Mouse (Mus musculus) embryonic facial prominence, embryonic 11.5 days (tissue): Measurements from ENCODE around the gene Kcnh3. TPM values are rescaled to one million over a fixed set of nuclear protein-coding genes. Genes with fewer than 3 reads are reported as not detected.

ENCODE experiments used
- ATAC-seq: fragments of 200-750 bp; cut with Nextera tagmentation; replicated peaks from 2 replicates; pipeline ENCODE4 v1.8.0; 2017; ENCODE audit warnings: low read depth; ENCODE audit not compliant: insufficient number of reproducible peaks, low FRiP score, low TSS enrichment
- DNase-seq: peaks from one replicate; pipeline ENCODE4 v3.0.0-alpha.2; 2015; ENCODE audit warnings: low spot score
- H3K27ac ChIP-seq: fragments of 300-500 bp; sonication (generic); replicated peaks from 2 replicates; pipeline ENCODE4 v1.5.1; 2014; ENCODE audit warnings: mild to moderate bottlenecking, low read depth, low read length, control low read depth
- H3K27me3 ChIP-seq: fragments of 300-500 bp; sonication (generic); 2 replicates; pipeline ENCODE4 v1.6.1; 2014; ENCODE audit warnings: mild to moderate bottlenecking, low read length, moderate library complexity, mixed read lengths; ENCODE audit not compliant: control insufficient read depth, insufficient read depth
- H3K36me3 ChIP-seq: fragments of 300-500 bp; sonication (generic); replicated peaks from 2 replicates; pipeline ENCODE4 v1.6.1; 2014; ENCODE audit warnings: low read depth, mild to moderate bottlenecking, low read length, moderate library complexity, mixed read lengths; ENCODE audit not compliant: control insufficient read depth, insufficient read depth
- H3K4me1 ChIP-seq: fragments of 300-500 bp; sonication (generic); 2 replicates; pipeline ENCODE4 v1.6.1; 2014; ENCODE audit warnings: low read length, mixed read lengths; ENCODE audit not compliant: control insufficient read depth, insufficient read depth
- H3K4me2 ChIP-seq: fragments of 300-500 bp; sonication (generic); 2 replicates; pipeline ENCODE4 v1.6.1; 2014; ENCODE audit warnings: low read depth, mild to moderate bottlenecking, control low read depth, low read length, moderate library complexity
- H3K4me3 ChIP-seq: fragments of 300-500 bp; sonication (generic); 2 replicates; pipeline ENCODE4 v1.5.1; 2014; ENCODE audit warnings: low read depth, low read length, control low read depth
- H3K9ac ChIP-seq: fragments of 300-500 bp; sonication (generic); replicated peaks from 2 replicates; pipeline ENCODE4 v1.6.1; 2014; ENCODE audit warnings: mild to moderate bottlenecking, control low read depth, low read length
- H3K9me3 ChIP-seq: fragments of 300-500 bp; sonication (generic); replicated peaks from 2 replicates; pipeline ENCODE4 v1.6.1; 2016; ENCODE audit warnings: mild to moderate bottlenecking, low read length, inconsistent platforms, mixed read lengths; ENCODE audit not compliant: control insufficient read depth
- WGBS: fragments of 180-500 bp; shearing (Covaris S2); extraction: QIAGEN DNeasy Blood & Tissue Kit; methylation state at CpG from one replicate; pipeline ENCODE4 v1.1.7; 2014; 5-methylcytosine and 5-hydroxymethylcytosine counted together
- polyA plus RNA-seq: library from polyadenylated mRNA; unstranded; fragments of >200 nt; fragmentation: Nextera tagmentation; extraction: Ambion mirVana; gene quantifications from 2 replicates; pipeline ENCODE4 v1.2.1, GENCODE M21; 2014

Gene Kcnh3
- polyA plus RNA-seq, 1 experiment from 2014 or later, result 0.25 TPM

DNA sequence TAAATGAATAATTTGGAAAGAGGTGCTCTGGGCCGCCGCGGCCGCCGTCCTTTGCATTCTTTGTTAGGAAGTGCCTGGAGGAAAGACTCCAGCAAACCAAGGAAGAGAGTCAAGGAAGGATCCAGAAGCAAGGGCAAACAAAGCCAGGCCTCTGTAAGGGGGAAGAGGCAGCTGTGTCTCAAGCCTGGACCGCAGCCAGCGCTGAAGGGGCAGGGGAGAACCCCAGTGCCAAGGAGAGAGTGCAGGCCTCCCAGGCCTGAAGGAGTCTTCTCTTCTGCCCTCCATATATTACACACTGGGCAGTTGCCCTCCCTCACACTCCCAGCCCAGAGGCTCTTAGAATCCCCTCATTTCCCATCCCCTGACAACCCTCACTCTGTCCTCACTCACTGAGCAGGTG lies 53.6 kb downstream of the Kcnh3 start:
- Histone ChIP-seq H3K4me2 (no peak overlapping the region), H3K27ac (no peak overlapping the region), H3K27me3 (no peaks in the 10 kb centered on the region), H3K36me3 (no peaks in the 10 kb centered on the region), H3K9ac (no peak overlapping the region), H3K4me3 (no peak overlapping the region), H3K9me3 (no peaks in the 10 kb centered on the region), H3K4me1 (no peaks in the 10 kb centered on the region)
- ATAC-seq, result no peak
- no peak for DNase-seq
- WGBS, result 82% methylated on average over 7 of the region's 7 CpGs

DNA sequence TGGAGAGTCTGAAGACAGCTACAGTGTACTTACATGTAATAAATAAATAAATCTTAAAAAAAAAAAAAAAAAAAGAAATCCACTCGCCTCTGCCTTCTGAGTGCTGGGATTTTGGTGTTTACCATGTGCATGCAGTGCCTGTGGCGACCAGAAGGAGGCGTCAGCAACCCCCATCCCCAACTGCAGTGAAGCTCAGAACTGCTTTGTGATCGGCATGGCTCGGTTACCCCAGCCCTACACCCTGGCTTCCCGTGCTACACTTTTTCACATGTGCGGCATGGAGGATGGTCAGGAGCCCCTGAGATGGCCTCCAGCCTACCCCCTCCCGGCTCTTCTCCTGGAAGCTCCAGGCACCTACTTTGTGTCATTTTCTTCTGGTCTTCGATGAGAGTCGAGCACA lies 58.8 kb downstream of the Kcnh3 start:
- DNase-seq, result no peak
- no peaks in the 10 kb centered on the region for H3K4me1 ChIP-seq
- H3K27ac ChIP-seq, result no peak overlapping the region

DNA sequence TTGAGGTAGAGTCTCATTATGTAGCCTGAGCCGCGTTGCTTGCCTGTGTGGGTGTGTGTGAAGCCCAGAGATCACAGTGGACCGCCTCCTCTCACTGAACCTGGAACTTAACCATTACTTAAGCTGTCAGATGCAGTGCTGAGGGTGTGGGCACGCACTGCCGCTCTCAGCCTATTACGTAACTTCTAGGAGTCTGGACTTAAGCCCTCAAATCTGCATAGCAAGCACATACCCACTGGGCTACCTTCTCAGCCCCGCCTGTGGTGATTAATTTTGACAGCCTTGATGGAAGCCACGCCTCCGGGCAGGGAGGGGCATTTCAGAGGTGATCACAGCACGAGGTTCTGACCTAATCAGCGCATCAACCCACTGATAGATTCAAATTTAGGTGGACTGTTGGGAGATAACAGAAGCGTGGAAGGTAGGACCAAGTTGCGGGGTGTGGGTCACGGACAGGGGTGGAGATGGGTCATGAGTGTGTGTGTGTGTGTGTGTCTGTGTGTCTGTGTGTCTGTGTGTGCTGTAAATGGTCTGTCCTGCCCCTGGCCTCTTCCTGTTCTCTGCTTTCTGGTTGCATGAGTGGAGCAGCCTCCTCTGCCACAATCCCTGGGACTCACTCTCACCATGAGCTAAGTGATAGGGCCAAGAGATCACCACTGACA lies 60.0 kb downstream of the Kcnh3 start:
- H3K9ac ChIP-seq, result no peak overlapping the region
- no peak overlapping the region for H3K4me3 ChIP-seq
- DNase-seq (peak; percentile 25), ATAC-seq (no peak)
- H3K4me2 ChIP-seq, result no peak overlapping the region
- no peaks in the 10 kb centered on the region for H3K9me3 ChIP-seq
- H3K36me3 ChIP-seq, result no peaks in the 10 kb centered on the region
- H3K4me1 ChIP-seq, result no peaks in the 10 kb centered on the region
- H3K27ac ChIP-seq, result no peak overlapping the region
- 43% methylated on average over 14 of the region's 14 CpGs for WGBS
- H3K27me3 ChIP-seq, result no peaks in the 10 kb centered on the region

More for the DNA sequence above, 58.8 kb downstream of the Kcnh3 start:
- Histone ChIP-seq H3K36me3 (no peaks in the 10 kb centered on the region), H3K4me3 (no peak overlapping the region), H3K27me3 (no peaks in the 10 kb centered on the region), H3K9ac (no peak overlapping the region), H3K4me2 (no peak overlapping the region), H3K9me3 (no peaks in the 10 kb centered on the region)
- ATAC-seq, result no peak
- WGBS, result 66% methylated on average over 10 of the region's 10 CpGs

DNA sequence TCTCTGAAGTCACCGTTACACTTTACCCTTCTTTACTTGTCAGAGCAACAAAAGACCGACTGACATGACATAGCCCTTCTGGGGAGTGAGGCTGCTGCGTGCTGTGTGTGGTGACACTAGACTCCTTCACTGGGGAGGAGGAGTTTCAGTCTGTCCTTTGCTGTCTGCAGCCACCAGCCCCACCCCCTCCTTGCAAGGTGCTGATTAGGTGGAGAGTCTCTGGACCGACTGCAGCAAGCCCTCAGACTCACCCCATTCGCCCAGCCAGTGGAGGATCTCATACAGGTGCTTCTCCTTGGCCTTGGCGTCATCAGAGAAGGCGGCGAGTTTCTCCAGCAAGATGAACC lies 60.5 kb downstream of the Kcnh3 start:
- no peak for ATAC-seq
- H3K4me3 ChIP-seq, result no peak overlapping the region
- no peak for DNase-seq
- no peak overlapping the region for H3K9ac ChIP-seq
- no peaks in the 10 kb centered on the region for H3K4me1 ChIP-seq
- H3K27ac ChIP-seq, result no peak overlapping the region
- no peak overlapping the region for H3K4me2 ChIP-seq
- WGBS, result 55% methylated on average over 8 of the region's 8 CpGs
- H3K9me3 ChIP-seq, result no peaks in the 10 kb centered on the region
- no peaks in the 10 kb centered on the region for H3K27me3 ChIP-seq
- no peaks in the 10 kb centered on the region for H3K36me3 ChIP-seq

DNA sequence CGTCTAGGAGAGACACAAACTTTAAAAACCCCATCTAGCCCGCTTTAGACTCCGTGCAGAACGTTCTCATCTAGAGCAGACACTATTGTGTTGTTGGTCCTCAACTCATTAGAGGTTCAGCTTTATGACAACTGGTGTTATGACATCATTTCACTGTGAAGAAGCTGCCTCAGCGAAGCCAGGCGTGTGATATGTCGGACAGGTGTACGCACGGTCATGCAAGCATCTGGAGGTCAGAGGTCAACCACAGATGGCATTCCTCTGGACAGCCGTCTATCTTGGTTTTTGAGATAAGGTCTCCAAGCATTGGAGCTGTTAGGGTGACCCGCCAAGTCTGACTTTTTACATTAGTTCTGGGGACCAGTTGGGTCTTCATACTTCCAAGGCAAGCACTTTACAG lies 65.9 kb downstream of the Kcnh3 start:
- no peak overlapping the region for H3K4me2 ChIP-seq
- H3K27ac ChIP-seq, result no peak overlapping the region
- H3K9ac ChIP-seq, result no peak overlapping the region
- H3K4me1 ChIP-seq, result no peaks in the 10 kb centered on the region
- H3K9me3 ChIP-seq, result no peaks in the 10 kb centered on the region
- WGBS, result 86% methylated on average over 11 of the region's 11 CpGs
- H3K27me3 ChIP-seq, result no peaks in the 10 kb centered on the region
- no peak overlapping the region for H3K4me3 ChIP-seq
- DNase-seq (no peak), ATAC-seq (no peak)
- H3K36me3 ChIP-seq, result no peaks in the 10 kb centered on the region

Other genes starting within 250 kb of the Kcnh3 start
- gene Tuba1c, start 195.0 kb upstream of the Kcnh3 start, polyA plus RNA-seq, result 132 and 138 TPM in 2 replicates
- 17.1 and 20.6 TPM in 2 replicates for gene Prph, start 169.7 kb upstream of the Kcnh3 start, polyA plus RNA-seq
- 20.6 and 23.8 TPM in 2 replicates for gene Troap, start 150.3 kb upstream of the Kcnh3 start, polyA plus RNA-seq
- gene C1ql4, start 137.0 kb upstream of the Kcnh3 start, polyA plus RNA-seq, result 1.0 and 1.1 TPM in 2 replicates
- 0.18 and 0.56 TPM in 2 replicates for gene Dnajc22, start 131.7 kb upstream of the Kcnh3 start, polyA plus RNA-seq
- 59.6 and 68.5 TPM in 2 replicates for gene Spats2, start 98.9 kb upstream of the Kcnh3 start, polyA plus RNA-seq
- 161 and 172 TPM in 2 replicates for gene Mcrs1, start 27.1 kb downstream of the Kcnh3 start, polyA plus RNA-seq
- gene Prpf40b, start 70.2 kb downstream of the Kcnh3 start, polyA plus RNA-seq, result 42.0 and 44.1 TPM in 2 replicates
- gene Fam186b, start 71.0 kb downstream of the Kcnh3 start, polyA plus RNA-seq, result 0.08 and 0.10 TPM in 2 replicates
- 17.1 and 17.6 TPM in 2 replicates for gene Fmnl3, start 145.6 kb downstream of the Kcnh3 start, polyA plus RNA-seq
- 225 and 228 TPM in 2 replicates for gene Tmbim6, start 168.0 kb downstream of the Kcnh3 start, polyA plus RNA-seq
- 9.0 and 9.7 TPM in 2 replicates for gene Nckap5l, start 232.9 kb downstream of the Kcnh3 start, polyA plus RNA-seq
- 15.1 and 16.7 TPM in 2 replicates for gene Bcdin3d, start 249.9 kb downstream of the Kcnh3 start, polyA plus RNA-seq